Mouse (Mus musculus): ENCODE results near the gene Gm10118.

DNA sequence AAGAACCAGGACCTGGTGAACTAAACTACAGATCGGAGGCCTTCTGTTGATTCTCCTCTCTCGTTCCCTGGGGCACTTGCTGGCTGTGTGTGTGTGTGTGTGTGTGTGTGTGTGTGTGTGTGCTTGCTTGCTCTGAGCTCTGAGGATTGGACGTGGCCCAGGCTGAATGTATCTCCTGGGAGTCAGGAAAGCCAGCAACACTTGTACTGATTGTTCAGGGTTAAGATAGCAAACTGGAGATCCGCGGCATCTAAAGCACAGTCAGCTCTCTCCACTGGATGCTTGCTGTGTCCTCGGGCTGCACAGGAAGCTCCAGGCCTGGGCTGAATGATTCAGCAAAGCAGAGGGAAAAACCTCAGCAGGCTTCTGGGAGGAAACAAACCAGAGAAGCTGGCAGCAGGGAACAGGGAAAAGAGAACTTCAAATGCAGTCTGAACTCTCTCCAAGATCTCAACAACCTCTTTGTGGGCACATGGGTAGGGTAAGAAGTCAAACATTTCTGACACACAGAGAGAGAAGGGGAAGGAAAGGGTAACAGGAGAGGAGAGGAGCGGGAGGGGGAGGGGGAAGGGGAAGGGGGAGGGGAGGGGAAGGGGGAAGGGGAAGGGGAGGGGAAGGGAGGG lies 27.2 kb upstream of the Gm10118 start:
- TF ChIP-seq CTCF (IDR thresholded peaks at IDR 0.05; ENCODE audit: borderline replicate concordance, insufficient read depth, low read length) (no peak), POLR2A (IDR thresholded peaks at IDR 0.05; ENCODE audit: low read depth, low read length) (no peak)
